12 mouse cellular contexts compared by ENCODE assay signal in the genomic region with DNA sequence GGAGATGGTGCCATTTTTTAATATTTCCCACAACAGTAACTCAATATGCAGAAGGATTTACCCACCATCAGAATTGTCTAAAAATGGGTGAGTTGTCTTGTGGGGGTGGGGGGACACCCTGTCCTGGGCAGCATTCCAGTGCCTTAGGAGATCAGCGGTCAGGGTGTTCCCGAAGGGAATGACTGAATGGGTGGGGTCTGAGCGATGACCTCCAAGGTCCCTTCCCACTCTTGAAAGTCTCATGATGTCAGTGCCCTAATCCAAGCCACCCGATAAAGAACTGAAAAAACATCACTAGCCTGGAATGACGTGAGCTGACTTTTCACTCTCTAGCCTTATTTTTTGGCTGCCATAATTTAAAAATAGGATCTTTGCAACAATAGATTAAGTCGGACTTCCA. TPM values are rescaled to one million over a fixed set of nuclear protein-coding genes. Genes with fewer than 3 reads are reported as not detected.
DNase-seq lines count a peak whose midpoint lies in the region; ATAC-seq lines count a peak whose summit lies in the region.
"Had no signal": no experiment of that assay in that cellular context is flagged by ENCODE, and none has a peak within 500 bp of the region (broad histone marks: within the 10 kb centered on the region; RNA-seq: fewer than 3 reads in every experiment).

No protein-coding gene starts in this region.

- H3K9ac ChIP-seq in heart, embryonic 11.5 days (ENCODE audit: low read depth, low read length): no peak overlapping the region
- H3K9ac ChIP-seq in kidney, embryonic 14.5 days (ENCODE audit: low read depth, low read length): no peak overlapping the region
- H3K9ac ChIP-seq in heart, embryonic 15.5 days: no peak overlapping the region
- H3K9ac ChIP-seq in midbrain, embryonic 13.5 days (replicated peaks): no peak overlapping the region
- H3K9ac ChIP-seq: embryonic facial prominence, embryonic 12.5 days; hindbrain, embryonic 14.5 days had no signal

- peak; percentile 97 for DNase-seq in heart, adult 11 months
- peak; percentile 31 to 74 for DNase-seq in kidney, postnatal 36 days
- DNase-seq in lung, postnatal 10 days: peak; percentile 45
- DNase-seq: cerebellum, postnatal 14 days; spleen, adult 18-20 months had no signal

- no peak; the same call in 1 of the 2 replicates for ATAC-seq in heart, embryonic 11.5 days (replicated peaks; ENCODE audit: insufficient number of reproducible peaks, low FRiP score, low TSS enrichment)
- ATAC-seq in kidney, embryonic 14.5 days (ENCODE audit: low FRiP score, low TSS enrichment): no peak
- no peak for ATAC-seq in heart, embryonic 15.5 days (replicated peaks; ENCODE audit: insufficient number of reproducible peaks, insufficient read depth, low FRiP score, low read depth)
- ATAC-seq in midbrain, embryonic 13.5 days: no peak

- no peaks in the 10 kb centered on the region for H3K36me3 ChIP-seq in heart, embryonic 11.5 days (ENCODE audit: control insufficient read depth, insufficient read depth, low read length)
- no peaks in the 10 kb centered on the region for H3K36me3 ChIP-seq in kidney, embryonic 14.5 days (ENCODE audit: control insufficient read depth, insufficient read depth, low read length)
- no peaks in the 10 kb centered on the region for H3K36me3 ChIP-seq in heart, embryonic 15.5 days
- H3K36me3 ChIP-seq in midbrain, embryonic 13.5 days: no peaks in the 10 kb centered on the region
- H3K36me3 ChIP-seq: embryonic facial prominence, embryonic 12.5 days had no signal

- H3K27me3 ChIP-seq in heart, embryonic 11.5 days (ENCODE audit: control insufficient read depth, insufficient read depth, low read length): peaks cover 5% of the 10 kb centered on the region; the same call in 1 of the 2 replicates
- H3K27me3 ChIP-seq in kidney, embryonic 14.5 days (ENCODE audit: control insufficient read depth, insufficient read depth, low read length): no peaks in the 10 kb centered on the region
- H3K27me3 ChIP-seq in heart, embryonic 15.5 days: peaks cover 3% of the 10 kb centered on the region; the same call in 1 of the 2 replicates
- H3K27me3 ChIP-seq in midbrain, embryonic 13.5 days: no peaks in the 10 kb centered on the region
- H3K27me3 ChIP-seq: embryonic facial prominence, embryonic 12.5 days had no signal

- 52% methylated on average over 6 of the region's 6 CpGs for WGBS in heart, embryonic 11.5 days (ENCODE audit: insufficient replicate concordance)
- 79% methylated on average over 6 of the region's 6 CpGs for WGBS in kidney, embryonic 14.5 days
- WGBS in heart, embryonic 15.5 days: 60% methylated on average over 6 of the region's 6 CpGs
- WGBS in midbrain, embryonic 13.5 days: 90% methylated on average over 6 of the region's 6 CpGs

- no peak overlapping the region for H3K4me2 ChIP-seq in heart, embryonic 11.5 days
- H3K4me2 ChIP-seq in kidney, embryonic 14.5 days (replicated peaks; ENCODE audit: low read depth, low read length): no peak overlapping the region
- H3K4me2 ChIP-seq in heart, embryonic 15.5 days: no peak overlapping the region
- no peak overlapping the region for H3K4me2 ChIP-seq in midbrain, embryonic 13.5 days (replicated peaks)
- H3K4me2 ChIP-seq: embryonic facial prominence, embryonic 12.5 days; hindbrain, embryonic 14.5 days; liver, embryonic 11.5 days had no signal

- peaks cover 12% of the 10 kb centered on the region; the same call in 1 of the 2 replicates for H3K4me1 ChIP-seq in heart, embryonic 11.5 days (ENCODE audit: control insufficient read depth, insufficient read depth, low read length)
- H3K4me1 ChIP-seq in kidney, embryonic 14.5 days (ENCODE audit: control insufficient read depth, insufficient read depth, low read length): peaks cover 12% of the 10 kb centered on the region; the same call in 1 of the 2 replicates
- H3K4me1 ChIP-seq in heart, embryonic 15.5 days (replicated peaks): peaks cover 18% of the 10 kb centered on the region
- H3K4me1 ChIP-seq in midbrain, embryonic 13.5 days (replicated peaks): no peaks in the 10 kb centered on the region

- no peak overlapping the region for H3K27ac ChIP-seq in heart, embryonic 11.5 days (ENCODE audit: low read depth, low read length)
- no peak overlapping the region for H3K27ac ChIP-seq in kidney, embryonic 14.5 days (ENCODE audit: low read depth, low read length)
- peak overlapping the region; percentile 3; the same call in 1 of the 2 replicates for H3K27ac ChIP-seq in heart, embryonic 15.5 days
- no peak overlapping the region for H3K27ac ChIP-seq in midbrain, embryonic 13.5 days
- H3K27ac ChIP-seq: embryonic facial prominence, embryonic 12.5 days; hindbrain, embryonic 14.5 days had no signal

- H3K4me3 ChIP-seq in heart, embryonic 11.5 days (ENCODE audit: low read depth, low read length): no peak overlapping the region
- H3K4me3 ChIP-seq in kidney, embryonic 14.5 days (ENCODE audit: low read length): no peak overlapping the region
- H3K4me3 ChIP-seq in heart, embryonic 15.5 days: no peak overlapping the region
- no peak overlapping the region for H3K4me3 ChIP-seq in midbrain, embryonic 13.5 days (replicated peaks)
- H3K4me3 ChIP-seq: embryonic facial prominence, embryonic 12.5 days had no signal

- H3K9me3 ChIP-seq in heart, embryonic 11.5 days (replicated peaks; ENCODE audit: control insufficient read depth, low read length): no peaks in the 10 kb centered on the region
- no peaks in the 10 kb centered on the region for H3K9me3 ChIP-seq in kidney, embryonic 14.5 days (ENCODE audit: control insufficient read depth, low read length)
- H3K9me3 ChIP-seq in heart, embryonic 15.5 days (replicated peaks): no peaks in the 10 kb centered on the region
- no peaks in the 10 kb centered on the region for H3K9me3 ChIP-seq in midbrain, embryonic 13.5 days
- H3K9me3 ChIP-seq: embryonic facial prominence, embryonic 12.5 days had no signal

RNA-seq across cellular contexts. Expression of a gene that starts 5.0 kb away (rescaled TPM):
- polyA plus RNA-seq in heart, embryonic 11.5 days (2014; fragmentation: Nextera tagmentation; extraction: Ambion mirVana): 13.9 and 20.8 TPM in 2 replicates
- 6.1 and 16.2 TPM in 2 replicates for polyA plus RNA-seq in kidney, embryonic 14.5 days (2014; fragmentation: Nextera tagmentation; extraction: Ambion mirVana)
- 20.5 and 21.3 TPM in 2 replicates for polyA plus RNA-seq in heart, embryonic 15.5 days (2015; fragmentation: Nextera tagmentation; extraction: Ambion mirVana)
- polyA plus RNA-seq in midbrain, embryonic 13.5 days (2015; fragmentation: Nextera tagmentation; extraction: Ambion mirVana): 6.9 and 8.6 TPM in 2 replicates

Comparison
In these comparisons a context has a peak if more than half of its experiments do, and no peak if none do; other contexts are left out.
1. DNase-seq: peak in every context shown above with its lines; median percentile 97 in heart, adult 11 months; 52 in kidney, postnatal 36 days; 45 in lung, postnatal 10 days.